Mouse (Mus musculus) ovary, postnatal 36 days (tissue): ENCODE measurements around the gene Ckm.

Experiments used
- DNase-seq: peaks from one replicate; pipeline ENCODE4 v3.0.0; 2022; ENCODE audit warnings: low spot score, mixed read lengths

Gene Ckm

GRCm38 (mm10) chr7:19467638-19468037 is 63.1 kb downstream of the Ckm start:
- DNase-seq = no peak

DNA sequence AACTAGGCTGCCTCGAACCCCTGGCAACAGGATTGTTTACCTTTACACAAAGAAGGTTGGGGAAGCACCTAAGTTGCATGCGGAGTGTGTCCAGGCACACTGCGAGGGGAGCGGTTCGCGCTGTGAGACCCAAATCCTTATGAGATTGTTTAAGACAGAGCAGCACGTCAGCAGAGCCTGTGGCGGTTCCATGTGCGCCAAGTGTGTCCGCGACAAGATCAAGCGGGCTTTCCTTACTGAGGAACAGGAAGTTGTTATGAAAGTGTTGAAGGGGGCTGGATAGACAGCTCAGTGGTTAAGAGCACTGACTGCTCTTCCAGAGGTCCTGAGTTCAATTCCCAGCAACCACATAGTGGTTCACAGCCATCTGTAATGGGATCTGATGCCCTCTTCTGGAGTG is 63.7 kb downstream of the Ckm start:
- no peak for DNase-seq

DNA sequence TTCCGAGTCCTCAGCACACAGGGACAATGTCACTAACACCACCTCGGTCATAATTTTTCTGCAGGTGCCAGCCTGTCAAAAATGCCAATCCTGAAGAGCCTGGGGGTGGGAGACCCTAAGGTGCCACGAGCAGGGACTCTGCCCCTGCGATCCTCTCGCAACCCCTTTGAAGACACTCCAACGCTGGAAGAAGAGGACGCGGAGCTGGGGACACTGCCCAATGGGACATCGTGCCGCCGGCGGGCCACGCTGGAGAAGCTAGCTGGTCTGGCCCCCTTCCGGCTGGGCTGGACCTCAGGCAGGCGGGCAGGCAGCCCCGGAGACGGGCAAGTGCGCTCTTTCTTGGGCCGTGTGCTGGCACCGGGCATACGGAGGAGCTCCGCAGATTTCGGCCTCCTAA is 64.8 kb downstream of the Ckm start:
- DNase-seq = no peak

GRCm38 (mm10) chr7:19470308-19470707 is 65.7 kb downstream of the Ckm start:
- no peak for DNase-seq

DNA sequence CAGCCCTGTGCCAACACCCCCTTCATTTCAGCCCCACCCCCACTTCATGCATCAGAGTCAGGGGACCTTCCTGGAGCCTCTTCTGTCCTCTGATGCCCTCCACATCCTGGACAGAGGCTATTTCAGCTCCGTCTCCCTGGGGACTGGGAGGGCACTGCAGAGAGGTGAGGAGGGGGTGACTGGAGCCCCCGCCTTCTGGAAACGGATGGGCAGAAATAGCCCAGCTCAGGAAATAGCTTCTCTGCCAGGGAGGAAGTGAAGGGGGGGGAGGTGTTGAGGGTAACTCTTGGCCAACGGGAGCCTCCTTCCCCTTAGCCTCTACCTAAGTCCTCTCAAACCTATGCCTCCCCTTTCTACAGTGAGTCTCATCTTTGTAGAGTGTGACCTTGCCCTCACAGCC is 67.8 kb downstream of the Ckm start:
- DNase-seq = no peak
